Mouse (Mus musculus): Measurements from ENCODE around the gene Apba2.

Apba2 gene

GRCm38 (mm10) chr7:64522409-64522730 lies 20.9 kb downstream of the Apba2 start:
- DNase-seq (ENCODE audit: extremely low spot score, low read depth, low spot score) = no peak

- no peak for DNase-seq (ENCODE audit: extremely low spot score, low read depth, low spot score)
Observed at GRCm38 (mm10) chr7:64531297-64531696, 29.8 kb downstream of the Apba2 start.

GRCm38 (mm10) chr7:64533374-64533773 lies 31.9 kb downstream of the Apba2 start:
- no peak for DNase-seq (ENCODE audit: extremely low spot score, low read depth, low spot score)

GRCm38 (mm10) chr7:64535269-64535668 lies 33.8 kb downstream of the Apba2 start:
- DNase-seq (ENCODE audit: extremely low spot score, low read depth, low spot score) = no peak

- no peak for DNase-seq (ENCODE audit: extremely low spot score, low read depth, low spot score)
Observed at GRCm38 (mm10) chr7:64539450-64540148, 38.1 kb downstream of the Apba2 start.

- no peak for DNase-seq (ENCODE audit: extremely low spot score, low read depth, low spot score)
Observed at GRCm38 (mm10) chr7:64546801-64547200, 45.3 kb downstream of the Apba2 start.

- no peak for DNase-seq (ENCODE audit: extremely low spot score, low read depth, low spot score)
Observed at GRCm38 (mm10) chr7:64550856-64551255, 49.4 kb downstream of the Apba2 start.

GRCm38 (mm10) chr7:64552523-64553190 lies 51.2 kb downstream of the Apba2 start:
- DNase-seq (ENCODE audit: extremely low spot score, low read depth, low spot score) = no peak

- DNase-seq (ENCODE audit: extremely low spot score, low read depth, low spot score) = no peak
Observed at GRCm38 (mm10) chr7:64561711-64562498, 60.4 kb downstream of the Apba2 start.

GRCm38 (mm10) chr7:64564891-64565571 lies 63.5 kb downstream of the Apba2 start:
- no peak for DNase-seq (ENCODE audit: extremely low spot score, low read depth, low spot score)

- no peak for DNase-seq (ENCODE audit: extremely low spot score, low read depth, low spot score)
Observed at GRCm38 (mm10) chr7:64566371-64567243, 65.1 kb downstream of the Apba2 start.

GRCm38 (mm10) chr7:64568722-64569121 lies 67.2 kb downstream of the Apba2 start:
- DNase-seq (ENCODE audit: extremely low spot score, low read depth, low spot score) = no peak

GRCm38 (mm10) chr7:64569676-64570075 lies 68.2 kb downstream of the Apba2 start:
- no peak for DNase-seq (ENCODE audit: extremely low spot score, low read depth, low spot score)

GRCm38 (mm10) chr7:64570914-64571313 lies 69.4 kb downstream of the Apba2 start:
- DNase-seq (ENCODE audit: extremely low spot score, low read depth, low spot score) = no peak

- DNase-seq (ENCODE audit: extremely low spot score, low read depth, low spot score) = no peak
Observed at GRCm38 (mm10) chr7:64574144-64574543, 72.6 kb downstream of the Apba2 start.

GRCm38 (mm10) chr7:64576519-64576951 lies 75.0 kb downstream of the Apba2 start:
- no peak for DNase-seq (ENCODE audit: extremely low spot score, low read depth, low spot score)

- DNase-seq (ENCODE audit: extremely low spot score, low read depth, low spot score) = no peak
Observed at GRCm38 (mm10) chr7:64578176-64578575, 76.7 kb downstream of the Apba2 start.

GRCm38 (mm10) chr7:64579887-64580286 lies 78.4 kb downstream of the Apba2 start:
- no peak for DNase-seq (ENCODE audit: extremely low spot score, low read depth, low spot score)

GRCm38 (mm10) chr7:64580293-64580692 lies 78.8 kb downstream of the Apba2 start:
- no peak for DNase-seq (ENCODE audit: extremely low spot score, low read depth, low spot score)

GRCm38 (mm10) chr7:64582358-64582757 lies 80.9 kb downstream of the Apba2 start:
- DNase-seq (ENCODE audit: extremely low spot score, low read depth, low spot score) = no peak
